Mouse (Mus musculus) layer of hippocampus, postnatal 14 days (tissue): ENCODE data around the gene Nup160. TPM values are rescaled to one million over a fixed set of nuclear protein-coding genes. Genes with fewer than 3 reads are reported as not detected.
A peak's percentile ranks its signal among the peaks of the same experiment; 100 is the strongest.

Experiments
- DNase-seq, 2 experiments: peaks; one replicate each; pipeline ENCODE4 v3.0.0; 2021 to 2022; ENCODE audit warnings: low spot score in 2 of 2, mixed read lengths in 1 of 2
- total RNA-seq, 2 experiments: library from RNA; stranded (reverse); gene quantifications; 2 replicates each; pipeline ENCODE4 v1.2.3; 2021

Gene Nup160
- total RNA-seq, 2 experiments from 2014 or later, result 19.8 to 20.4 TPM

- no peak for DNase-seq
These were observed 16.1 kb upstream of the Nup160 start for GRCm38 (mm10) chr2:90660947-90661346.

- DNase-seq, result no peak
These were observed 15.6 kb upstream of the Nup160 start for GRCm38 (mm10) chr2:90661426-90661825.

GRCm38 (mm10) chr2:90666591-90667387 is 10.2 kb upstream of the Nup160 start:
- no peak for DNase-seq

- DNase-seq, result no peak
These were observed 9.4 kb upstream of the Nup160 start for GRCm38 (mm10) chr2:90667388-90668265.

GRCm38 (mm10) chr2:90670343-90670742 is 6.7 kb upstream of the Nup160 start:
- no peak for DNase-seq

GRCm38 (mm10) chr2:90673339-90673738 is 3.7 kb upstream of the Nup160 start:
- DNase-seq, result no peak

- no peak for DNase-seq
These were observed 2.5 kb upstream of the Nup160 start for GRCm38 (mm10) chr2:90674555-90674954.

- DNase-seq, result no peak
These were observed 1.5 kb upstream of the Nup160 start for GRCm38 (mm10) chr2:90675488-90675887.

GRCm38 (mm10) chr2:90678256-90679060 is 1.4 kb downstream of the Nup160 start:
- no peak for DNase-seq

GRCm38 (mm10) chr2:90679061-90679810 is 2.2 kb downstream of the Nup160 start:
- DNase-seq, result peak; percentile 89 to 90

GRCm38 (mm10) chr2:90700943-90701342 is 23.9 kb downstream of the Nup160 start:
- DNase-seq, result no peak

GRCm38 (mm10) chr2:90708548-90708947 is 31.5 kb downstream of the Nup160 start:
- no peak for DNase-seq

GRCm38 (mm10) chr2:90715555-90716092 is 38.6 kb downstream of the Nup160 start:
- no peak for DNase-seq

- no peak for DNase-seq
These were observed 40.4 kb downstream of the Nup160 start for GRCm38 (mm10) chr2:90717366-90717765.

- DNase-seq, result no peak
These were observed 40.9 kb downstream of the Nup160 start for GRCm38 (mm10) chr2:90717948-90718347.

- no peak for DNase-seq
These were observed 49.8 kb downstream of the Nup160 start for GRCm38 (mm10) chr2:90726818-90727217.

GRCm38 (mm10) chr2:90735326-90735725 is 58.3 kb downstream of the Nup160 start:
- no peak for DNase-seq

- no peak for DNase-seq
These were observed 61.8 kb downstream of the Nup160 start for GRCm38 (mm10) chr2:90738801-90739200.

- no peak for DNase-seq
These were observed 62.3 kb downstream of the Nup160 start for GRCm38 (mm10) chr2:90739327-90739726.

GRCm38 (mm10) chr2:90739921-90740320 is 62.9 kb downstream of the Nup160 start:
- DNase-seq, result no peak
